Mouse (Mus musculus): Measurements from ENCODE around the gene Gm13088.
"Not testable (repeated sequence)": the region's sequence is repeated elsewhere in the genome, so short reads cannot be mapped to it uniquely, and the experiment has no call there.

The Gm13088 gene

GRCm38 (mm10) chr4:143657146-143657545 lies at the start of gene Gm13088:
Gene Gm13088, minus strand, starts transcription at chr4:143657246.
- not testable (repeated sequence) for DNase-seq (ENCODE audit: low read depth, low spot score)

- DNase-seq (ENCODE audit: low read depth, low spot score) = no peak
Measured at GRCm38 (mm10) chr4:143702611-143703010, 45.6 kb upstream of the Gm13088 start, which contains the start of gene Gm13089. Gene Gm13089, minus strand, starts transcription at chr4:143702711.

- DNase-seq (ENCODE audit: low read depth, low spot score) = not testable (repeated sequence)
Measured at GRCm38 (mm10) chr4:143618101-143618500, 38.9 kb downstream of the Gm13088 start.

- not testable (repeated sequence) for DNase-seq (ENCODE audit: low read depth, low spot score)
Measured at GRCm38 (mm10) chr4:143614703-143615102, 42.3 kb downstream of the Gm13088 start, which contains the start of gene Gm13083. Gene Gm13083, plus strand, starts transcription at chr4:143615003.

GRCm38 (mm10) chr4:143611927-143612326 lies 45.1 kb downstream of the Gm13088 start:
- DNase-seq (ENCODE audit: low read depth, low spot score) = not testable (repeated sequence)
